Mouse (Mus musculus) midbrain, embryonic 16.5 days (tissue): ENCODE data around the gene Dnajb1. TPM values are rescaled to one million over a fixed set of nuclear protein-coding genes. Genes with fewer than 3 reads are reported as not detected.

Experiments used
- ATAC-seq: fragments of 200-750 bp; cut with Nextera tagmentation; 2 replicates; pipeline ENCODE4 v1.8.0; 2017; ENCODE audit warnings: moderate TSS enrichment
- H3K27ac ChIP-seq: fragments of 300-500 bp; sonication (generic); 2 replicates; pipeline ENCODE4 v1.5.1; 2014; ENCODE audit warnings: mild to moderate bottlenecking, low read length, mixed read lengths
- H3K27me3 ChIP-seq: fragments of 300-500 bp; sonication (generic); 2 replicates; pipeline ENCODE4 v1.6.1; 2014; ENCODE audit warnings: low read depth, low read length, mixed read lengths; ENCODE audit not compliant: control insufficient read depth, insufficient read depth
- H3K36me3 ChIP-seq: fragments of 300-500 bp; sonication (generic); 2 replicates; pipeline ENCODE4 v1.6.1; 2014; ENCODE audit warnings: mild to moderate bottlenecking, low read length, moderate library complexity, mixed read lengths; ENCODE audit not compliant: control insufficient read depth, insufficient read depth
- H3K4me1 ChIP-seq: fragments of 300-500 bp; sonication (generic); 2 replicates; pipeline ENCODE4 v1.6.1; 2014; ENCODE audit warnings: mild to moderate bottlenecking, low read length, mixed read lengths; ENCODE audit not compliant: control insufficient read depth, insufficient read depth
- H3K4me2 ChIP-seq: fragments of 300-500 bp; sonication (generic); 2 replicates; pipeline ENCODE4 v1.6.1; 2014; ENCODE audit warnings: mild to moderate bottlenecking, low read length, mixed read lengths
- H3K4me3 ChIP-seq: fragments of 300-500 bp; sonication (generic); 2 replicates; pipeline ENCODE4 v1.5.1; 2014; ENCODE audit warnings: low read depth, mild to moderate bottlenecking, low read length, moderate library complexity, mixed read lengths
- H3K9ac ChIP-seq: fragments of 300-500 bp; sonication (generic); 2 replicates; pipeline ENCODE4 v1.6.1; 2014; ENCODE audit warnings: low read depth, low read length, mixed read lengths
- H3K9me3 ChIP-seq: fragments of 300-500 bp; sonication (generic); replicated peaks from 2 replicates; pipeline ENCODE4 v1.6.1; 2014; ENCODE audit warnings: mild to moderate bottlenecking, low read length, mixed read lengths; ENCODE audit not compliant: control insufficient read depth, poor library complexity, severe bottlenecking
- WGBS: fragments of 180-500 bp; shearing (Covaris S2); extraction: QIAGEN DNeasy Blood & Tissue Kit; methylation state at CpG from one replicate; pipeline ENCODE4 v1.1.7; 2014; 5-methylcytosine and 5-hydroxymethylcytosine counted together
- polyA plus RNA-seq: library from polyadenylated mRNA; unstranded; fragments of >200 nt; fragmentation: Nextera tagmentation; extraction: Ambion mirVana; gene quantifications from 2 replicates; pipeline ENCODE4 v1.2.1, GENCODE M21; 2015

Gene Dnajb1
- polyA plus RNA-seq, 1 experiment from 2014 or later: 60.2 TPM

DNA sequence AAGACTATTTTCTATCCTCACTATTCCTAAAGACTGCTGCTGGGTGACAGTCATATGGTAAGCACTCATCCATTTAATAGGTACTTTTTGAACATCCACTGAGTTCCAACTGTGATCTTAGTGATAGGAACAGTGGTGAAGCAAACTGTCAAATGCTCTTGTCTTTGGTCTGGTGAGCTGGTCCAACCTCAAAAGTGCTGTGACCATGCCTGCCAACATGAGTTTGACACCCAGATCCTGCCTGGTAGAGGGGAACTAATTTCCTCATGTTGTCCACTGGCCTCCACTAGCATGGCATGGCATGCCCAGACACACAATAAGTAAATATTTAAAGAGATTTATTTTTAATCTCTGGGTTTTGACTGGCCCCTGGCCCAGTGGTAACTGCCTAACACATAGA is 8.6 kb downstream of the Dnajb1 start:
- H3K4me3 ChIP-seq: no peak overlapping the region
- 0 out of 2 replicates have a peak, but pooled peaks cover 4% of the 10 kb centered on the region for H3K36me3 ChIP-seq
- H3K27ac ChIP-seq: no peak overlapping the region
- no peak for ATAC-seq
- no peak overlapping the region for H3K9ac ChIP-seq
- H3K4me2 ChIP-seq: no peak overlapping the region
- H3K4me1 ChIP-seq: no peaks in the 10 kb centered on the region
- H3K9me3 ChIP-seq: no peaks in the 10 kb centered on the region
- H3K27me3 ChIP-seq: no peaks in the 10 kb centered on the region

DNA sequence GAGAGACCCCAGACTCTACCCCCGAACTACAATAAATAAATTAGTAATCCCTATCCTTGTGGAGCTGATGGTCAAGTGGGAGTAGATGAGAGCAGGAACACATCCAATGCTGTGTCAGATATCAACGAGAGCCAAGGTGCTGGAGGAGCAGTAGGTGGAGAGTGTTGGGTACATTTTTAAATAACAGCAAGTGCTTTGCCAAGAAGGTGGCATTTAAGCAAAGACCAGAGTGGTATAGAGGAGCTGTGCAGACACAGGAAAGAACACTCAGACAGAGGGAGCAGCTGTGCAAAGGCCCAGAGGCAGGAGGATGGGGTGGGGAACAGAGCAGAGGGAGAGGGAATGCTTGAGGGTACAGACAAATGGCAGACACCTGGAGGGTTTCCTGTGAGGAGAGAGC is 9.1 kb downstream of the Dnajb1 start:
- ATAC-seq: no peak
- Histone ChIP-seq H3K27ac (no peak overlapping the region), H3K9me3 (no peaks in the 10 kb centered on the region), H3K9ac (no peak overlapping the region), H3K4me2 (no peak overlapping the region), H3K36me3 (0 out of 2 replicates have a peak, but pooled peaks cover 4% of the 10 kb centered on the region), H3K4me1 (no peaks in the 10 kb centered on the region; the same call in 1 of the 2 replicates), H3K4me3 (no peak overlapping the region), H3K27me3 (no peaks in the 10 kb centered on the region)
- 89% methylated on average over 2 of the region's 2 CpGs for WGBS

DNA sequence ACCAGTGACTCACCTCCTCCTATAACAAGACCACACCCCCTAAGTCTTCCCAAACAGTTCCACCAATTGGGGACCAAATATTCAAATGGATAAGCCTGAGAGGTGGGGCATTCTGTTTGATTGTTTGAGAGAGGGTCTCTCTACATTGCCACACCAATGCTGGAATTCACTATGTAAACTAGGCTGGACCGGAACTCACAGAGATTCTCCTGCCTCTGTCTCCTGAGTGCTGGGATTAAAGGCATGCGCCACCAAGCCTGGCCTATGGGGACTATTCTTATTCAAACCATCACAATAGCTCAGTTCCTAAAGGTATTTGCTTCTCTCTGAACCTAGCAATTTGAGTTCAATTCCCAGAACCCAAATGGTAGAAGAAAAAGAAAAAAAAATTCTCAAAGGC is 10.6 kb downstream of the Dnajb1 start:
- WGBS: 84% methylated on average over 2 of the region's 2 CpGs
- H3K36me3 ChIP-seq: no peaks in the 10 kb centered on the region
- H3K4me1 ChIP-seq: no peaks in the 10 kb centered on the region; the same call in 1 of the 2 replicates
- no peaks in the 10 kb centered on the region for H3K9me3 ChIP-seq
- H3K27me3 ChIP-seq: no peaks in the 10 kb centered on the region
- no peak overlapping the region for H3K4me2 ChIP-seq
- no peak overlapping the region for H3K9ac ChIP-seq
- ATAC-seq: no peak
- H3K4me3 ChIP-seq: no peak overlapping the region
- H3K27ac ChIP-seq: no peak overlapping the region

DNA sequence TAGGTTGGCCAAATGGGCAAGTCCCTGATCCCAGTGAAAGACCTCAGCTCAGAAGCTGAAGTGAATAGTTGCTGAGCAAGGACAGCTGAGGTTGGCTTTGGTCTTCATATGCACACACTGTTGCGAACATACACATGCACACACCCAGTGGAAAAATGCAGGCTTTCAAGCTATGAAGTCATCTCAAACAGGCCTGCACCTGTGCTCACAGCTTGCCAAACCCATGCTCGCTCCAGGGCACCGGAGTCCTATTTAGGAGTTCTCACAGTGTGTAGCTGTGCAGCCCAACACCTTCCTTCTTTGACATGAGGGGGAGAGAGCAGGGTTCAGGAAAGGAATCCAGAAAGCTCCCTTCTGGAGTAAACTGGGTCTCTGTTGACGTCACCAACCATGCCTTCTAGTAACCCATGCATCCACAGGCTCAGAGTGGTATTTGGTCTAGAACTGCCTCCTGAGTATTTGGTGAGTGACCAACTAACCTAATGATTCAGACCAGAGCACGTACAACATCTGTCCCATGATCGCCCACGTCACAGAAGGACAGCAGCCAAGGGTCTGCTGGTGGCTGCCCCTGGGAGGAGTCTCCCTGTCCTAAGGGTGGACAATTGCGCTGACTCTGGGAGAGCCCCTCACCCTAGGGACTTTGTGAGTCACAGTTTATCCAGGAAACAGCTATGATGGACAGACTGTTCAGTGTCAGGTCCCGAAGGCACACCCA is 11.7 kb downstream of the Dnajb1 start:
- Histone ChIP-seq H3K27me3 (no peaks in the 10 kb centered on the region), H3K9ac (no peak overlapping the region), H3K27ac (no peak overlapping the region), H3K9me3 (no peaks in the 10 kb centered on the region), H3K4me1 (no peaks in the 10 kb centered on the region; the same call in 1 of the 2 replicates), H3K36me3 (no peaks in the 10 kb centered on the region), H3K4me2 (no peak overlapping the region), H3K4me3 (no peak overlapping the region)
- WGBS: 91% methylated on average over 9 of the region's 9 CpGs
- no peak for ATAC-seq

DNA sequence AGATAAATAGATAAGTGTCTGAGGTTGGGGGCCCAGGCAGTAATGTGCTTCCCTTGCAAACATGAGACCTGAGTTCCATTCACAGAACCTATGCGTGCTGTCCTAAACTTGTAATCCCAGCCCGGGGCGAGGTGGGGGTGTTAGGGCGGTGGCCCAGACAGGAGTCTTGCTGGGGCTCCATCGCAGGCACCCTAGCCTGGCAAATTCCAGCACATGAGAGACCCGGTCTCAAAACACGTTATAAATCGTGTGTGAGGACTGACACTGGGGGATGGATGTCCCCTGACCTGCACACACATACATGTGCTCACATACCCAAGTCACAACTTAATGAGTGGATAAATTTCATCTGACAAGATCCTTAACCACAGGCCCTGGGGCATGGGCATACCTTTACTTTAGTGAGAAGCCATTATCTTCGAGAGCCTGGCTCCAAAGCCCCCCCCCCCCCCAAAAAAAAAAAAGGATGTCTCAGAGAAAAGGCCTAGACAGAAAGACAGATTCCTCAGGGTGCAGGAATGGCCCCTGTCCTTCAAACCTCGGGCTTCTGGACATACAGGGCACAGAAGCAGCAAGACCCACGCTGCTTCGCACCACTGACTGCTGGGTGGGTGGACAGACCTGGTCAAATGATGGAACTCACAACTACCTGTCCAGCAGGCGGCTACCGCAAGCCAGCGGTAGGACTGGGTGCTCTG is 13.8 kb downstream of the Dnajb1 start:
- Histone ChIP-seq H3K9me3 (no peaks in the 10 kb centered on the region), H3K27ac (peak overlapping the region; percentile 53; the same call in 1 of the 2 replicates), H3K4me1 (no peaks in the 10 kb centered on the region; the same call in 1 of the 2 replicates), H3K36me3 (no peaks in the 10 kb centered on the region), H3K9ac (peak overlapping the region; percentile 78), H3K4me3 (peak overlapping the region; percentile 43), H3K27me3 (no peaks in the 10 kb centered on the region), H3K4me2 (peak overlapping the region; percentile 83)
- WGBS: 52% methylated on average over 15 of the region's 15 CpGs
- peak; percentile 63 for ATAC-seq

DNA sequence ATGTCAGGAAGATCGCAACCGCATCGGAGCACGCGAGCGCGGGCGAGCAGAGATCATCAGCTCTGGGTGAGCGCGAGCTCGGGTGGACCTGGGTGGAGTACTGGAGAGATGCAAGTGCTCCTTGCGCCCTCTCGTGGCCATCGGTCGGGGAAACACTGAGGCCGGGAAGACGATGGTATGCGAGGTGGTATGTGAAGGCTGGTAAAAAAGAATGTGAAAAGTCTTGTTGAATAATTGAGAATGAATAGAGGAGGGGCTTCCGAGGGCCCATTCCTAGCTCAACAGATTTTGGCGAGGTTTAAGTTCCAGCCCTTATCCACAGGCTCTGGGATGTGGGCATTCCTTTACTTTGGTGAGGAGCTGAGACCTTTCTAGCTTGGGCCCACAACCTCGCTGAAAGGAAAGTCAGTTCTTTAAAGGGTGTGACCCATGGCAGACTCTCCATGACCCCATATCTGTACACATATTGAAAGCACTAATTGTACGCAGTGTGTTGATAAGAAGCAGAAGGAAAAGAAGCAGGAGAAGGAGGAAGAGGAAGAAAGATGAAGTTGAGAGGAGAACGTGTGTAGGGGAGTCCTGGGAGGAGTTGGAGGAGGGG is 14.5 kb downstream of the Dnajb1 start:
- Histone ChIP-seq H3K27me3 (no peaks in the 10 kb centered on the region), H3K4me2 (peak overlapping the region; percentile 83), H3K4me1 (no peaks in the 10 kb centered on the region; the same call in 1 of the 2 replicates), H3K4me3 (peak overlapping the region; percentile 43), H3K9ac (peak overlapping the region; percentile 78), H3K9me3 (no peaks in the 10 kb centered on the region), H3K27ac (peak overlapping the region; percentile 53; the same call in 1 of the 2 replicates), H3K36me3 (no peaks in the 10 kb centered on the region)
- 11% methylated on average over 23 of the region's 23 CpGs for WGBS
- ATAC-seq: peak; percentile 97

DNA sequence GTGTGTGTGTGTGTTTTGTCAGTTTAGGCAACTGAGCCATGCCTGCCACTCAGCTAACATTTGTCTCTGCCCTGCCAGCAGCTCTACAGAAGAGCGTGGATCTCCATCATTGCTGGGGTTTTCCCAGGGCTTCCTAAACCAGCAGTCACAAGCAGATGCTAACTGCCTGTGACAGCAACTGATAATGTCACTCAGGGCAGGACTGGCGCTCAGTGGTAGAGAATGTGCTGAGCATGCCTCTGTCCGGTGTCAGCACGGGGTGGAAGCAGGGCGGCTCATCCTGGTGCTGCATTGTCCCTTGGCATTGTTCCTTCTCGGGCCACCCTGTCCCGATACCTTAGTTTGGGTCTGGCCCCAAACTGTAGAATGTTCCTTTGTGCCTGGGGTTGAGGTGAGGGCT is 15.6 kb downstream of the Dnajb1 start:
- Histone ChIP-seq H3K27ac (no peak overlapping the region), H3K9me3 (no peaks in the 10 kb centered on the region), H3K4me3 (no peak overlapping the region), H3K4me1 (no peaks in the 10 kb centered on the region; the same call in 1 of the 2 replicates), H3K36me3 (no peaks in the 10 kb centered on the region), H3K4me2 (no peak overlapping the region), H3K9ac (no peak overlapping the region), H3K27me3 (no peaks in the 10 kb centered on the region)
- no peak for ATAC-seq
- WGBS: 87% methylated on average over 7 of the region's 7 CpGs

DNA sequence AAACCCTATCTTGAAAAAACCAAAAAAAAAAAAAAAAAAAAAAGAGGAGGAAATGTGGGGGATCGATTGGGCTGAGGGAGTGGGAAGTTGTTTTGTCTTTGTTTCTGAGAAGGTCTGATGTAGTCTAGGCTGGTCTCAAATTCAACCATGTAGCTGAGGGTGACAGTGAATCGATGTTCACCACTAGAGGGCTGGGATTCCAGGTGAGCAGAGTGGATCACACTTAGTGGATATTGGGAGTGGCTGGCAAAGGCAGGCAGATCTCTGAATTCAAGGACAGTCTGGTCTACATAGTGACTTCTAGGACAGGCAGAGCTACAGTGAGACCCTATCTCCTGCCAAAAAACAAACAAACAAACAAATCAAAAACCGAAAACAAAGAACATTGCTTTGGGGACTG is 16.7 kb downstream of the Dnajb1 start:
- H3K36me3 ChIP-seq: no peaks in the 10 kb centered on the region
- no peaks in the 10 kb centered on the region for H3K9me3 ChIP-seq
- no peaks in the 10 kb centered on the region for H3K27me3 ChIP-seq
- no peaks in the 10 kb centered on the region; the same call in 1 of the 2 replicates for H3K4me1 ChIP-seq
- no peak overlapping the region for H3K27ac ChIP-seq
- ATAC-seq: no peak
- H3K4me3 ChIP-seq: no peak overlapping the region
- no peak overlapping the region for H3K9ac ChIP-seq
- H3K4me2 ChIP-seq: no peak overlapping the region
- 46% methylated on average over 3 of the region's 3 CpGs for WGBS
